Mouse (Mus musculus) stomach, embryonic 16.5 days (tissue): ENCODE measurements around the gene Cds1. TPM values are rescaled to one million over a fixed set of nuclear protein-coding genes. Genes with fewer than 3 reads are reported as not detected.

ENCODE experiments used
- ATAC-seq: fragments of 200-750 bp; cut with Nextera tagmentation; 2 replicates; pipeline ENCODE4 v1.8.0; 2017; ENCODE audit warnings: moderate number of reproducible peaks, moderate TSS enrichment; ENCODE audit not compliant: insufficient read depth, low FRiP score
- H3K27ac ChIP-seq: fragments of 300-500 bp; sonication (generic); 2 replicates; pipeline ENCODE4 v1.5.1; 2014; ENCODE audit warnings: low read length
- H3K27me3 ChIP-seq: fragments of 300-500 bp; sonication (generic); 2 replicates; pipeline ENCODE4 v1.6.1; 2014; ENCODE audit warnings: low read length, control low read depth, mixed read lengths; ENCODE audit not compliant: control insufficient read depth, insufficient read depth
- H3K36me3 ChIP-seq: fragments of 300-500 bp; sonication (generic); 2 replicates; pipeline ENCODE4 v1.6.1; 2014; ENCODE audit warnings: low read length; ENCODE audit not compliant: control insufficient read depth, insufficient read depth
- H3K4me1 ChIP-seq: fragments of 300-500 bp; sonication (generic); 2 replicates; pipeline ENCODE4 v1.6.1; 2014; ENCODE audit warnings: low read length, control low read depth, mixed read lengths; ENCODE audit not compliant: control insufficient read depth, insufficient read depth
- H3K4me2 ChIP-seq: fragments of 300-500 bp; sonication (generic); 2 replicates; pipeline ENCODE4 v1.6.1; 2014; ENCODE audit warnings: low read depth, low read length, mixed read lengths
- H3K4me3 ChIP-seq: fragments of 300-500 bp; sonication (generic); replicated peaks from 2 replicates; pipeline ENCODE4 v1.5.1; 2014; ENCODE audit warnings: mild to moderate bottlenecking, low read length
- H3K9ac ChIP-seq: fragments of 300-500 bp; sonication (generic); 2 replicates; pipeline ENCODE4 v1.6.1; 2014; ENCODE audit warnings: low read length
- H3K9me3 ChIP-seq: fragments of 300-500 bp; sonication (generic); replicated peaks from 2 replicates; pipeline ENCODE4 v1.6.1; 2016; ENCODE audit warnings: low read length, control low read depth; ENCODE audit not compliant: control insufficient read depth
- WGBS: fragments of 180-500 bp; shearing (Covaris S2); extraction: QIAGEN DNeasy Blood & Tissue Kit; methylation state at CpG from one replicate; pipeline ENCODE4 v1.1.7; 2014; 5-methylcytosine and 5-hydroxymethylcytosine counted together
- polyA plus RNA-seq: library from polyadenylated mRNA; unstranded; fragments of >200 nt; fragmentation: Nextera tagmentation; extraction: Ambion mirVana; gene quantifications from 2 replicates; pipeline ENCODE4 v1.2.1, GENCODE M21; 2015

Cds1 gene
- polyA plus RNA-seq, 1 experiment from 2014 or later: 9.9 TPM

DNA sequence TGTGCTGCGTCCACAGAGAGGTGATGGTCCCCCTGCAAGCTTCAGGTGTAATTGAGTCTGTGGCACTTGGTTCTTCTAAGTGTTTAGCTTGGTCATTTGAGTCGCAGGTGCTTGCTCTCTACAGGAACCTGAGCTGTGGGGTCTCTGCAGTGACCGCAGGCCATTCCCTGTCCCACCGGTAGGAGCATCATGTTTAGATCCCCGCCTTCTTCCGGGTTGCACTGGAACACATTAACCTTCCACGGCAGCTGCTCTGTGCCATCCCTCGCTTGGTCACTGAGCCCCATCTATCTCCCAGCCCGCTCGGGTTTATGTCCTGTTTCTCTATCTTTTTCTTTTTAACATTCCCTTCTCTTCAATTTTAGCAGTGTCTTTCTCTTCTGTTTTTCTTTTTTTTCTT is 54.3 kb downstream of the Cds1 start:
- Histone ChIP-seq H3K4me2 (no peak overlapping the region), H3K9me3 (no peaks in the 10 kb centered on the region), H3K9ac (no peak overlapping the region), H3K27me3 (no peaks in the 10 kb centered on the region), H3K36me3 (no peaks in the 10 kb centered on the region), H3K4me1 (no peaks in the 10 kb centered on the region), H3K27ac (no peak overlapping the region), H3K4me3 (no peak overlapping the region)
- ATAC-seq: no peak
- WGBS: 52% methylated on average over 10 of the region's 10 CpGs

DNA sequence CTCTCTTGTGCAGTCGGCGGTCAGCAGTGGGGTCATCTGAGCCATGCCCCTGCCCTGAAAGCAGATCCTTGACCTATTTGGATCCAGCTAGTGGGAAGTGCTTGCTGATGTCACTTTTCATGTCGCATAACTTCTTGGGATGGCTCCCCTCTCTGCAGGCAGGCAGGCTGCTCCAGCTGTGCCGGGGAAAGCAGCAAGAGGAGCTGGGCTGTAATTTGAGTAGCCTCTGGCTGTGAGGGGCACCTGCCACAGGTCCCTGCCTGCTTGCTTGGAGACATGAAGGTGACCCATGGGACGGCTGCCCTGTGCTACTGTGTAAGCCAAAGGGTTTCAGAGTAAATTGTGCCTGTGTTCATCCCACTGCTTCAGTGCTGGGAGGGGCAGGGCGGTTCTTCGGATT is 54.9 kb downstream of the Cds1 start:
- Histone ChIP-seq H3K4me2 (no peak overlapping the region), H3K9ac (no peak overlapping the region), H3K4me1 (0 out of 2 replicates have a peak, but pooled peaks cover under 1% of the 10 kb centered on the region), H3K9me3 (no peaks in the 10 kb centered on the region), H3K36me3 (no peaks in the 10 kb centered on the region), H3K27me3 (no peaks in the 10 kb centered on the region), H3K4me3 (no peak overlapping the region), H3K27ac (no peak overlapping the region)
- no peak for ATAC-seq
- 29% methylated on average over 7 of the region's 7 CpGs for WGBS

DNA sequence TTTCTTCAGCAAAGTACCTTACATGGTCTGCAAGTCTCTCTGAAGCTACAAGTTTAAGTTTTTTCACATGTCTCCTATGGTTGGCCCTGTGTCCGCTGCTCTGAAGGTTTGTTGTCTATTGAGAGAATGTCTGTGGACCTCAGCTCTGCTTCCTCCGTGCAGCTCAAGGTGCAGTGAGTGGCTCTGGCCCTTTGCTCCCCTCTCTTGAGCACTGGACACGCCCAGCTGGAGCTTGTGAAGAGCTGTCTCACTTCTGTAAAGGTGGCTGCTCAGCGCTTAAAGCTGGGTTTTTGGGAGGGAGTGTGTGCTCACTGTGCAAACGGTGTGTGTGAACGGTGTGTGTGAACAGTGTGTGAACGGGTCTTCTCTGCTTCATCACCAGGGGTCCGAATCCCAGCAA is 56.1 kb downstream of the Cds1 start:
- H3K4me2 ChIP-seq: no peak overlapping the region
- 0 out of 2 replicates have a peak, but pooled peaks cover 3% of the 10 kb centered on the region for H3K4me1 ChIP-seq
- H3K9ac ChIP-seq: no peak overlapping the region
- H3K9me3 ChIP-seq: no peaks in the 10 kb centered on the region
- no peak overlapping the region for H3K27ac ChIP-seq
- H3K36me3 ChIP-seq: no peaks in the 10 kb centered on the region
- no peak overlapping the region for H3K4me3 ChIP-seq
- H3K27me3 ChIP-seq: no peaks in the 10 kb centered on the region
- WGBS: 65% methylated on average over 8 of the region's 8 CpGs
- no peak for ATAC-seq

DNA sequence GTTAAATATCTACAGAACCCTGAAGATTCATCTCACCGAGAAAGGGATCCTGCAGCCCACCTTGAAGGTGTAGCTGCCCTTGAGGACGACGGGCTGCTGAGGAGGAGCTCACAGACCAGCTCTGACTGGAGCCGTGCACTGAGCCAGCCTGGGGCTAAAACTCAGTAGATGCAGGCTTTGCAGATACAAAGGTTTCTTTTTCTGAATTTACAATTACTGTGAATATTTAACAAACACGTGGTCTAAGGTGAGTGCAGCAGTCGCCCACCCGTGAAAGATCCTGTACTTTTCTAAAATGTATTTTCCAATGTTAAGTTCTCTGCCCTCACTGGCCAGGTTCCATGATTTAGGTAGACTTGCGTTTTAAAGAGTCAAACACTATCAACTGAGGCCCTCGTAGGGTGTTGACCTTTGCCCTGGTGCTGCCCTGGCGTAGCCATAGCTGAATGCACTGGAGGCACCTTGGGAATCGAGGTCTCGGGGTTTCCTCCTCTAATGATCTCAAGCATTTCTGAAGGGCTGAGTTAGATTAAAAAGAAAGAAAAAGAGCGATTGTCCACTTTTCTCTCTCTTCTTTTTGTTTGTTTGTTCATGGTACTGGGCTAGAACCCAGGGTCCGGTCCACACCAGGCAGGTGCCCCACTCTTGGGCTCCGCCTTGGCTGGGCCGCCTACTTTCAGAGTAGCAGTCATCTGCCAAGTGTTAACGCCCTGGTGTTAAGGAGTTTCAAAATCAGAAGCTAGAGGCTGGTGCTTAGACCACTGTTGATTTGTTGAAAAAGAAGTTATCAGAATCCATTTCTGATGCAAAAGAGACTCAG is 56.8 kb downstream of the Cds1 start:
- ATAC-seq: no peak
- Histone ChIP-seq H3K4me3 (no peak overlapping the region), H3K27ac (no peak overlapping the region), H3K36me3 (no peaks in the 10 kb centered on the region), H3K27me3 (no peaks in the 10 kb centered on the region), H3K9ac (no peak overlapping the region), H3K9me3 (no peaks in the 10 kb centered on the region), H3K4me1 (peaks cover 8% of the 10 kb centered on the region), H3K4me2 (no peak overlapping the region)
- 62% methylated on average over 17 of the region's 17 CpGs for WGBS

DNA sequence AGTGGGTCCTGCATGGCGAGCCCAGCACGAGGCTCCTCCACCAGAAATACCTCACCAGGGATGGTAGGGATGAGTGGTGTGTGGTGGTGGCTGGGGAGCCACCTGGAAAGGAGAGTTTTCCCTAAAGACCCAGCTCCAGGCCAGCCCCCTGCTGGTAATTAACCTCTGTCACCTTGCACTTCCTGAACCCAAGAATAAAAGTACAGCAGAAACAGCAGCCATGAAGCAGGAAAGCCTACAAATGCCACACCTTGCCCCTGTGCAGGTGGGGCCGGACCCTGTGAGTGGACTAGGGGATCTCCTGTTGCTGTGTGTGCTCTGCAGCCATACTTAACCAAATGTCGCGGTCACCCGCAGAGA is 57.4 kb downstream of the Cds1 start:
- Histone ChIP-seq H3K4me3 (no peak overlapping the region), H3K36me3 (no peaks in the 10 kb centered on the region), H3K4me1 (peaks cover 12% of the 10 kb centered on the region), H3K27ac (no peak overlapping the region), H3K27me3 (no peaks in the 10 kb centered on the region), H3K4me2 (no peak overlapping the region), H3K9me3 (no peaks in the 10 kb centered on the region), H3K9ac (no peak overlapping the region)
- 48% methylated on average over 6 of the region's 6 CpGs for WGBS
- no peak for ATAC-seq

DNA sequence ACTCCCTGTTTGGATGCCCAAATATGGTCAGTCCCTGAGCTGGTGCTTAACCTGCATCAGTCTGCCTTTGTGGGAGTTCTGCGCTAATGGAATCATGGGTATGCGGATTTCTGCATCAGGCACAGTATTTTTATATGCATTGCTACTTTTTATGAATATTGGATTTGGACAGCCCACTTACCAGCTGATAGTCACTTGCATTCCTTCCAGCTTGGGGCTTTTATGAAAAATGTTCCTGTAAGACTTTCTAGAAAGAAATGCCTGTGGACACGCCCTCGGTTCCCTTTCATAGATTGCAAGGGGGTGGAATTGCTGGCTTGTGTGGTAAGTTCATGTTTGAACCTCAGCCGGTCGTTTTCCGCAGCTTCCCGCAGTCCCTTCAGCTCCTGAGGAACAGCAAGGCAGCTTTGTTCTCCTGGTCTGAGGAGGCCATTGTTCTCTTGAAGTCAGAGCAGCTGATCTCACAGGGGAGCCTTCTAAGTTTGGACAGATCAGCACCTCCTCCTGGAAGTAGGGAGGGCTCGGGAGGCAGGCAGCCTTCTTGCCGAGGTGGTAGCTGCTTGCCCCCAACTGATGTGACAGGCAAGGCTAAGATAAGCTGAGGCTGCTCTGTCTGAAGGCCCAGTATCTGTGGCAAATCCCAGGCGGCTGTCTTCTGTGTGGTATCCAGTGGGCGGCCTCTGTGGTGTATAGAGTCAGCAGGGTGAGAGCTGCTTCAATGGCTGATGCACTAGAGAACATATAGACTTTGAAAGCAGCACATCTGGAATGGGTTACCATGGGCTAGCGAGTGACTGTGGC is 60.4 kb downstream of the Cds1 start:
- H3K4me1 ChIP-seq: peaks cover 12% of the 10 kb centered on the region
- H3K9ac ChIP-seq: 0 out of 2 replicates have a peak overlapping the region, but pooled peaks have one; percentile 9
- H3K9me3 ChIP-seq: no peaks in the 10 kb centered on the region
- no peak overlapping the region for H3K27ac ChIP-seq
- H3K4me3 ChIP-seq: no peak overlapping the region
- ATAC-seq: no peak
- H3K36me3 ChIP-seq: no peaks in the 10 kb centered on the region
- WGBS: 41% methylated on average over 13 of the region's 13 CpGs
- H3K4me2 ChIP-seq: no peak overlapping the region
- no peaks in the 10 kb centered on the region for H3K27me3 ChIP-seq

DNA sequence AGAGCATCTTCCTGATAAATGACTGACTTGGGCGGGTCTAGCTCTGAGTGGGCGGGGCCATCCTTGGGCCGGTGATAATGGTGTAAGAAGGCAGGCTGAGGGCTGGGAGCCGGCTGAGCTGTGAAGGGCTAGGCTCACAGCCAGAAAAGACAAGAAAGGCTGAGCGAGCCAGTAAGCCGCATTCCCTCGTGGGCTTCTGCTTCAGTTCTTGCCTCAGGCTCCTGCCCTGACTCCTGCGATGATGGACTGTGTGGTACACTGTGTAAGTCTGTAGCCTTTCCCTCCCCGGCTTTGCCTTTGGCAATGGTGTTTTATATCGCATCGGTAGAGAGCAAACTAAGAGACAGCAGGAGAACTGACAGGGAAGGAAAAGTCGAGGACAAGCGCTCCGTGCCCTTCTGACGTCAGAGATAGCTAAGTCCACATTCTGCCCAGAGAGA is 61.6 kb downstream of the Cds1 start:
- Histone ChIP-seq H3K9me3 (no peaks in the 10 kb centered on the region), H3K4me3 (peak overlapping the region; percentile 13; the same call in 1 of the 2 replicates), H3K36me3 (no peaks in the 10 kb centered on the region), H3K27me3 (no peaks in the 10 kb centered on the region), H3K4me2 (peak overlapping the region; percentile 48), H3K9ac (peak overlapping the region; percentile 45), H3K4me1 (peaks cover 12% of the 10 kb centered on the region), H3K27ac (no peak overlapping the region)
- ATAC-seq: peak; percentile 76; the same call in 1 of the 2 replicates
- 9% methylated on average over 15 of the region's 15 CpGs for WGBS

DNA sequence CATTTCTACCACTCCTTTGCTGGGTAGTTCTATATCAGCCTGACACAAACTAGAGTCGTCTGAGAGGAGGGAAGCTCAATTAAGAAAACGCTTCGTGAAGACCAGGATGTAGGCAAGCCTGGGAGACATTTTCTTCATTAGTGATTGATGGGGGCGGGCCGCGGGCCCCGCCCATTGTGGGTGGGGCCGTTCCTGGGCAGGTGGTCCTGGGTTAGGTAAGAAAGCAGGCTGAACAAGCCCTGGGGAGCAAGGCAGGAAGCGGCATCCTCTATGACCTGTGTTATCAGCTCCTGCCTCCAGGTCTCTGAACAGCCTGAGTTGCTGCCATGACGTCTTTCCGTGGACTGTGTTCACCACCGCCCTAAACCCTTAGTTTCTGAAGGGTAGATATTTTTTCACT is 62.5 kb downstream of the Cds1 start:
- Histone ChIP-seq H3K9ac (no peak overlapping the region), H3K9me3 (no peaks in the 10 kb centered on the region), H3K27ac (no peak overlapping the region), H3K36me3 (no peaks in the 10 kb centered on the region), H3K27me3 (no peaks in the 10 kb centered on the region), H3K4me1 (peaks cover 12% of the 10 kb centered on the region), H3K4me2 (no peak overlapping the region), H3K4me3 (no peak overlapping the region)
- 27% methylated on average over 12 of the region's 12 CpGs for WGBS
- ATAC-seq: no peak

DNA sequence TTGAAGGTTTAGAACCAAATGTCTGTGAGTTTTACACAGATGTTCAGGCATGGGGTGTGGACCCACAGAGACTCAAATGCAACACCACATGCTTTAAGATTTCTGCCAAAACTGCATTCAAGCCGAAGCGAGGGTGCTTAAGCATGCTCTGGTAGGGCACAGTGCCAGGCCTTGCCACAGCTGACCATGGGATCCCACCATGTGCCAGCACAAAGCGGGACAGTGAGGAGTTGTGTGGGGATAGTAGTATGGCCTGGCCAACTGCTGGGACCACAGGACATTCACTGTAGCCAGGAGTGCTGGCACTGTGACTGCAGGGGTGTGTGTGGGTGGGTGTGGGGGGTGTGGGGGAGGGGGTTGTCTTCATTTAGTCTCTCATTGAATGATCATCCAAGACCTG is 64.0 kb downstream of the Cds1 start:
- no peak for ATAC-seq
- H3K36me3 ChIP-seq: no peaks in the 10 kb centered on the region
- WGBS: 80% methylated on average over 3 of the region's 3 CpGs

More for the DNA sequence above, 64.0 kb downstream of the Cds1 start:
- H3K4me1 ChIP-seq: peaks cover 12% of the 10 kb centered on the region
- H3K4me3 ChIP-seq: no peak overlapping the region
- no peaks in the 10 kb centered on the region for H3K27me3 ChIP-seq
- H3K27ac ChIP-seq: no peak overlapping the region
- no peaks in the 10 kb centered on the region for H3K9me3 ChIP-seq
- H3K9ac ChIP-seq: no peak overlapping the region
- no peak overlapping the region for H3K4me2 ChIP-seq
